Mouse (Mus musculus) CH12.LX (cell line): Measurements from ENCODE around the gene Defb28. TPM values are rescaled to one million over a fixed set of nuclear protein-coding genes. Genes with fewer than 3 reads are reported as not detected.

ENCODE experiments used
- DNase-seq: peaks from one replicate; pipeline ENCODE4 v3.0.0-alpha.2; 2013; ENCODE audit errors: extremely low read depth
- H3K27ac ChIP-seq: 2 replicates; pipeline ENCODE4 v1.5.1; 2012; ENCODE audit warnings: low read depth, mild to moderate bottlenecking, control low read depth, moderate library complexity; ENCODE audit not compliant: insufficient read depth
- H3K27me3 ChIP-seq: replicated peaks from 2 replicates; pipeline ENCODE3; 2012; ENCODE audit warnings: inconsistent platforms
- H3K36me3 ChIP-seq, 2 experiments: replicated peaks in 1 of 2; 2 replicates each; pipeline versions ENCODE3 to v1.6.1; 2012; ENCODE audit warnings: inconsistent platforms in 1 of 2, low read length in 1 of 2, mild to moderate bottlenecking in 1 of 2, mixed read lengths in 1 of 2, moderate library complexity in 1 of 2; ENCODE audit not compliant: control insufficient read depth in 1 of 2, insufficient read depth in 1 of 2
- H3K4me1 ChIP-seq, 2 experiments: 2 replicates each; pipeline ENCODE4 v1.6.1; 2012; ENCODE audit warnings: inconsistent platforms in 1 of 2, moderate library complexity in 1 of 2; ENCODE audit not compliant: insufficient read depth in 2 of 2, control insufficient read depth in 1 of 2
- H3K4me2 ChIP-seq: 2 replicates; pipeline ENCODE4 v1.6.1; 2012; ENCODE audit warnings: low read depth, mild to moderate bottlenecking, control low read depth; ENCODE audit not compliant: poor library complexity, insufficient read depth, severe bottlenecking
- H3K4me3 ChIP-seq, 3 experiments: fragments of 150-350 bp in 1 of 3; sonication (generic) in 1 of 3; replicated peaks in 1 of 3; 2 replicates each; pipeline versions ENCODE3 to v1.5.1; 2011 to 2012; ENCODE audit warnings: low read depth in 2 of 3, low read length in 2 of 3, mild to moderate bottlenecking in 2 of 3, moderate library complexity in 2 of 3, control low read depth in 1 of 3, improper control_type of control experiment in 1 of 3, inconsistent platforms in 1 of 3, mixed read lengths in 1 of 3; ENCODE audit not compliant: poor library complexity in 1 of 3
- H3K79me2 ChIP-seq: replicated peaks from 2 replicates; pipeline ENCODE4 v1.6.1; 2012; ENCODE audit warnings: mild to moderate bottlenecking, moderate library complexity; ENCODE audit not compliant: control insufficient read depth, poor library complexity, insufficient read depth, severe bottlenecking; ENCODE audit errors: extremely low read depth
- H3K9ac ChIP-seq: 2 replicates; pipeline ENCODE4 v1.6.1; 2012; ENCODE audit warnings: low read depth, mild to moderate bottlenecking, control low read depth, moderate library complexity; ENCODE audit not compliant: insufficient read depth
- H3K9me3 ChIP-seq: replicated peaks from 2 replicates; pipeline ENCODE3; 2012; ENCODE audit warnings: low read length, inconsistent platforms, mixed read lengths
- BHLHE40 ChIP-seq: IDR thresholded peaks from 2 replicates; pipeline ENCODE4 v1.6.1; 2011; ENCODE audit warnings: mild to moderate bottlenecking, low read depth, low read length, improper control_type of control experiment
- CTCF ChIP-seq, 2 experiments: IDR thresholded peaks in 1 of 2; conservative IDR thresholded peaks in 1 of 2; 2 replicates each; pipeline ENCODE4 v1.5.1; 2011 to 2012; ENCODE audit warnings: low read depth in 2 of 2, low read length in 2 of 2, improper control_type of control experiment in 1 of 2, inconsistent platforms in 1 of 2, mild to moderate bottlenecking in 1 of 2, moderate library complexity in 1 of 2
- EP300 ChIP-seq: IDR thresholded peaks from 2 replicates; pipeline ENCODE4 v1.6.1; 2011; ENCODE audit warnings: low read length, improper control_type of control experiment
- GABPA ChIP-seq: IDR thresholded peaks from 2 replicates; pipeline ENCODE4 v1.6.1; 2012; ENCODE audit warnings: low read depth, low read length, improper control_type of control experiment, inconsistent platforms; ENCODE audit not compliant: insufficient replicate concordance
- HCFC1 ChIP-seq: IDR thresholded peaks from 2 replicates; pipeline ENCODE4 v1.6.1; 2012; ENCODE audit warnings: low read depth, mild to moderate bottlenecking, inconsistent platforms, low read length, improper control_type of control experiment
- JUN ChIP-seq: IDR thresholded peaks from 2 replicates; pipeline ENCODE4 v1.6.1; 2011; ENCODE audit warnings: low read depth, mild to moderate bottlenecking, low read length, improper control_type of control experiment, moderate library complexity; ENCODE audit not compliant: insufficient read depth
- KAT2A ChIP-seq: IDR thresholded peaks from 2 replicates; pipeline ENCODE4 v1.6.1; 2012; ENCODE audit warnings: low read length, improper control_type of control experiment, inconsistent platforms; ENCODE audit not compliant: insufficient replicate concordance
- MAFK ChIP-seq: IDR thresholded peaks from 2 replicates; pipeline ENCODE4 v1.6.1; 2011; ENCODE audit warnings: low read length, improper control_type of control experiment; ENCODE audit not compliant: insufficient replicate concordance
- MAZ ChIP-seq: IDR thresholded peaks from 2 replicates; pipeline ENCODE4 v1.6.1; 2012; ENCODE audit warnings: low read depth, mild to moderate bottlenecking, inconsistent platforms, low read length, improper control_type of control experiment, moderate library complexity
- MEF2A ChIP-seq: IDR thresholded peaks from 2 replicates; pipeline ENCODE4 v1.6.1; 2014; ENCODE audit warnings: low read depth, mild to moderate bottlenecking, inconsistent platforms, low read length, improper control_type of control experiment, borderline replicate concordance
- NELFE ChIP-seq: IDR thresholded peaks from 2 replicates; pipeline ENCODE4 v1.6.1; 2011; ENCODE audit warnings: low read depth, low read length, improper control_type of control experiment
- POLR2AphosphoS2 ChIP-seq: IDR thresholded peaks from 2 replicates; pipeline ENCODE4 v1.6.1; 2011; ENCODE audit warnings: low read depth, low read length, improper control_type of control experiment
- RCOR1 ChIP-seq: conservative IDR thresholded peaks from 2 replicates; pipeline ENCODE4 v1.6.1; 2012; ENCODE audit warnings: low read depth, mild to moderate bottlenecking, inconsistent platforms, low read length, improper control_type of control experiment
- TCF12 ChIP-seq: IDR thresholded peaks from 2 replicates; pipeline ENCODE4 v1.6.1; 2014; ENCODE audit warnings: low read depth, mild to moderate bottlenecking, inconsistent platforms, low read length, improper control_type of control experiment
- UBTF ChIP-seq: IDR thresholded peaks from 2 replicates; pipeline ENCODE4 v1.6.1; 2012; ENCODE audit warnings: low read depth, mild to moderate bottlenecking, inconsistent platforms, low read length, improper control_type of control experiment, moderate library complexity
- ZC3H11A ChIP-seq: IDR thresholded peaks from 2 replicates; pipeline ENCODE4 v1.6.1; 2012; ENCODE audit warnings: low read depth, mild to moderate bottlenecking, inconsistent platforms, low read length, improper control_type of control experiment
- ZMIZ1 ChIP-seq: IDR thresholded peaks from 2 replicates; pipeline ENCODE4 v1.6.1; 2012; ENCODE audit warnings: low read depth, mild to moderate bottlenecking, inconsistent platforms, low read length, improper control_type of control experiment
- ZNF384 ChIP-seq: IDR thresholded peaks from 2 replicates; pipeline ENCODE4 v1.6.1; 2012; ENCODE audit warnings: low read depth, low read length, improper control_type of control experiment, inconsistent platforms
- dilution Hi-C: fragments of 300-500 bp; cut with MboI; formaldehyde crosslinking; loops from 2 replicates; pipeline ENCODE4 v1.14.3; 2020; ENCODE audit warnings: low sequenced_read_pairs; ENCODE audit not compliant: extremely low pct_unique_long_range_greater_than_20kb, extremely low pct_ligation_motif_present
- in situ Hi-C: fragments of 300-500 bp; cut with MboI; formaldehyde crosslinking; loops from 3 replicates; pipeline ENCODE4 v1.14.3; 2019; ENCODE audit warnings: low sequenced_read_pairs, low pct_ligation_motif_present, low pct_unique_long_range_greater_than_20kb, mixed read lengths
- polyA plus RNA-seq: library from polyadenylated mRNA; unstranded; fragments of >175 nt; gene quantifications from 2 replicates; pipeline ENCODE4 v1.2.1, GENCODE M21; 2012; ENCODE audit warnings: low read depth; ENCODE audit not compliant: insufficient read length
- total RNA-seq, 2 experiments: library from RNA; depleted of rRNA; stranded (reverse); fragments of 300-350 nt in 1 of 2; fragments of >200 nt in 1 of 2; gene quantifications; 2 replicates each; pipeline ENCODE4 v1.2.3; 2012 to 2014

Defb28 gene
- total and polyA plus RNA-seq, 3 experiments: not detected

DNA sequence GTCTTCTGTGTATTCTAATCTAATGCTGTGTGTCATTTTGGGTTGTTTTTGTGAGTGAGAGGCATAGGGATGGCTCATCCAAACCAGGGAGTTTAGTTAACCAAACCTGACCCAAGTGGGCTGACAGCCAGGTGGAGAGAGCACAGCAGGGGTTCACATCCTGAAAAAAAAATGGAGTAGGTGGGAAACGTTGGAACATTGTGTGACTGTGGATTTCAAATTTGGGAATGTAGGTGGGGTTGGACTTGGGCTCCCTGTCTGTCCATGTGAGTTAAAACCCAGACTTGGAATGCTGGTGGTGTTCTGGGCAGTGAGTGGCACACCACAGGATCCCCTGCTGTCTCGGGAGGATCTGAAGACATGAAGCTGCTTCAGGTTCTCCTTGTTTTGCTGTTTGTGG lies 41.3 kb upstream of the Defb28 start, which contains the start of gene Defb20:
Gene Defb20 (plus strand): TSS at position 301 of the 400 bp plus-strand sequence.
- Histone ChIP-seq H3K9me3 (no peaks in the 10 kb centered on the region), H3K27ac (no peak within 1 kb of the TSS), H3K4me2 (no peak within 1 kb of the TSS), H3K27me3 (peaks cover 5% of the 10 kb centered on the region), H3K36me3 (no peaks in the 10 kb centered on the region), H3K4me3 (no peak within 1 kb of the TSS)
- no peak for DNase-seq
- in situ Hi-C loops: no loop called here
- dilution Hi-C loops: no loop called here
- no peak for TF ChIP-seq RCOR1
- no peak for TF ChIP-seq TCF12
- TF ChIP-seq UBTF: no peak
- TF ChIP-seq, all 38 proteins: peak for 0
- H3K4me1 ChIP-seq: peaks cover 0 to 6% of the 10 kb centered on the region in 2 experiments; a peak in 2 of 4 replicates
- no peaks in the 10 kb centered on the region for H3K79me2 ChIP-seq
- H3K9ac ChIP-seq: no peak within 1 kb of the TSS

DNA sequence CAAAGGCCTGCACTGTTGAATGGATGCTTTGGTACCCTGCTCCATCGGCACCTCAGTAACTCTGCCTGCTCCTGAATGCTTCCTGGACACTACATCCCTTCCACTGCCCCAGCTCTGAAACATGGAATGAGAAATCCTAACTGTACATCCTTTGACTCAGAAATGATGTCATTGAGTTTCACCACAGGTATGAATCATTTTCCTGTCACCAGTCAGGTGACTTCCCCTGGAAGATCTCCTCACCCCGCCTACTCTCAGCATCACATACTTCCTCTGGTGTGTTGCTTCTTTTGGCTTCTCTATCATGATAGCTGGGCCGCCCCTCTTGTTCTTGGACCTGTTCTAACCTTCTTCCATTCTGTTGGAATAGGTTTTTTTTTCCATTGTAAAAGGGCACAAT lies 37.2 kb upstream of the Defb28 start:
- Histone ChIP-seq H3K27me3 (peaks cover 4% of the 10 kb centered on the region), H3K27ac (no peak overlapping the region), H3K4me2 (no peak overlapping the region), H3K9ac (no peak overlapping the region), H3K4me1 (peaks cover 0 to 4% of the 10 kb centered on the region in 2 experiments; a peak in 1 of 4 replicates), H3K36me3 (no peaks in the 10 kb centered on the region), H3K79me2 (no peaks in the 10 kb centered on the region), H3K4me3 (no peak overlapping the region)
- in situ Hi-C loops: no loop called here
- dilution Hi-C loops: no loop called here
- no peak for DNase-seq
- TF ChIP-seq HCFC1 (no peak), JUN (peak; percentile 18; the same call in 1 of the 2 replicates), POLR2AphosphoS2 (no peak), ZNF384 (no peak), NELFE (no peak), CTCF (conservative IDR thresholded peaks at IDR 0.05 in 1 of 2, IDR thresholded peaks at IDR 0.05 in 1 of 2; ENCODE audit: low read depth in 2 of 2, low read length in 2 of 2) (no peak), BHLHE40 (peak; percentile 53), KAT2A (no peak), ZMIZ1 (no peak)
- TF ChIP-seq, all 38 proteins: peak for 2
- H3K9me3 ChIP-seq: no peaks in the 10 kb centered on the region

DNA sequence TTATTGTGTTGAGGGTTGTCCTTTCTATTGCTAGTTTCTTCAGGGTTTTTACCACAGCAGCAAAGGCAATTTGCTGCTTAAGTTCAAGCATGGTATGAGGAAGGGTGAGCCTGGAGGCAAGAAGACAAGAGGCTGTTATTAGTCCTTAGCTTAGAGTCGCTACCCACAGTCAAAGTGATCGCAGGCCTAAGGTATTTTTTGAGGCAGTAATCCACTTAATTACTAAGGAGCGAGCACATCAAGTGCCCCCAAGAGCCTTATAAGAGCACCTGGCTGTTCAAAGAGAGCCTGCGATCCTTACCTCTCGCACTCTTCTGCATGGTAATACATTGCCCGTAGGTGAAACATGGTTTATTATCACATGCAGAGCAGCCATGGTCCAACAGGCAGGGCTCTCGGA lies 36.3 kb upstream of the Defb28 start:
- no peak for DNase-seq
- in situ Hi-C loops: no loop called here
- no peak overlapping the region for H3K27ac ChIP-seq

More for the DNA sequence above, 36.3 kb upstream of the Defb28 start:
- H3K79me2 ChIP-seq: no peaks in the 10 kb centered on the region
- no peak for TF ChIP-seq CTCF (conservative IDR thresholded peaks at IDR 0.05 in 1 of 2, IDR thresholded peaks at IDR 0.05 in 1 of 2; ENCODE audit: low read depth in 2 of 2, low read length in 2 of 2)
- no peak for TF ChIP-seq HCFC1
- TF ChIP-seq ZC3H11A: no peak
- no peak for TF ChIP-seq JUN
- no peak for TF ChIP-seq UBTF
- TF ChIP-seq GABPA: no peak
- TF ChIP-seq MAFK: no peak
- TF ChIP-seq MAZ: no peak
- no peak for TF ChIP-seq EP300
- TF ChIP-seq MEF2A: no peak
- no peaks in the 10 kb centered on the region for H3K9me3 ChIP-seq
- H3K36me3 ChIP-seq: no peaks in the 10 kb centered on the region
- peaks cover 0 to 4% of the 10 kb centered on the region in 2 experiments; a peak in 1 of 4 replicates for H3K4me1 ChIP-seq
- peaks cover 4% of the 10 kb centered on the region for H3K27me3 ChIP-seq
- no peak overlapping the region for H3K9ac ChIP-seq
- H3K4me2 ChIP-seq: no peak overlapping the region
- no peak overlapping the region for H3K4me3 ChIP-seq
- dilution Hi-C loops: no loop called here
